Comparison of ENCODE assay signal across 8 mouse cellular contexts in the genomic region with DNA sequence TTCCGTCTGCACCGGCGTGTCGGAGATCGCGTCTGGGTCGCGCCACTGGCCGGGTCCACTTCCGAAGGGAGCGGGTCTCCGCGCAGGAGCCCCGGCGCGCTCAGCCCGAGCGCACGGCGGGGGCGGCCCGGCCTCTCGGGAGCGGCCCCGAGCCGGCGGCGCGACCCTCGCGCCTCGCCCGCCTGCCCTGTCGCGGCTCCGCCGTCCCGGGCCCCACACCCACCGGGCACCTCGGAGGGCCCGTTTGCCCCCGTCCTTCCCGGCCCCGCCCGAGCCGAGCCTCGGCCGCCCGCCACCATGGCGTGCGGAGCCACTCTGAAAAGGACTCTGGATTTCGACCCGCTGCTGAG. TPM values are rescaled to one million over a fixed set of nuclear protein-coding genes. Genes with fewer than 3 reads are reported as not detected.
DNase-seq lines count a peak whose midpoint lies in the region; ATAC-seq lines count a peak whose summit lies in the region.

A gene (plus strand): TSS at position 190 of the 350 bp plus-strand sequence.

- H3K4me3 ChIP-seq in heart, embryonic 14.5 days (ENCODE audit: control insufficient read depth in 1 of 2, insufficient read depth in 1 of 2, low read depth in 1 of 2, low read length in 2 of 2) = peak within 1 kb of the TSS; percentile 96 to 100
- H3K4me3 ChIP-seq in midbrain, embryonic 14.5 days (replicated peaks; ENCODE audit: low read depth, low read length) = peak within 1 kb of the TSS; percentile 98

- no peak for DNase-seq in adrenal gland, adult 18-20 months (ENCODE audit: low spot score in 2 of 2)
- DNase-seq in adrenal gland, adult (ENCODE audit: inconsistent age in 2 of 2, low spot score in 1 of 2) = no peak
- no peak for DNase-seq in thymus, postnatal 0 days (ENCODE audit: low spot score)
- DNase-seq in thymus, postnatal 14 days = no peak
- peak in 1 of 2 experiments; percentile 15 for DNase-seq in left cerebral cortex, postnatal 14 days (ENCODE audit: low spot score in 2 of 2)
- DNase-seq in midbrain, embryonic 14.5 days = no peak
- DNase-seq in thymus, postnatal 10 days (ENCODE audit: low spot score in 2 of 2) = no peak

- H3K9ac ChIP-seq in heart, embryonic 14.5 days (ENCODE audit: low read length) = peak within 1 kb of the TSS; percentile 97
- peak within 1 kb of the TSS; percentile 96 for H3K9ac ChIP-seq in midbrain, embryonic 14.5 days (replicated peaks; ENCODE audit: low read length)

- H3K9me3 ChIP-seq in heart, embryonic 14.5 days (ENCODE audit: control insufficient read depth, low read length) = no peaks in the 10 kb centered on the region
- no peaks in the 10 kb centered on the region for H3K9me3 ChIP-seq in midbrain, embryonic 14.5 days (ENCODE audit: control insufficient read depth, low read length)

- peaks cover 3 to 28% of the 10 kb centered on the region in 2 experiments; a peak in 3 of 4 replicates for H3K4me1 ChIP-seq in heart, embryonic 14.5 days (ENCODE audit: control insufficient read depth in 2 of 2, insufficient read depth in 2 of 2, low read length in 2 of 2)
- H3K4me1 ChIP-seq in midbrain, embryonic 14.5 days (ENCODE audit: control insufficient read depth, insufficient read depth, low read length) = peaks cover 29% of the 10 kb centered on the region

- intact Hi-C loops in left cerebral cortex, postnatal 14 days (cut with DNase I) = loop anchor here (5.0 kb wide), 1 partner anchor 623 kb away; no protein-coding TSS in a partner anchor

- WGBS in heart, embryonic 14.5 days = under 1% methylated on average over 52 of the region's 53 CpGs
- under 1% methylated on average over 53 of the region's 53 CpGs for WGBS in midbrain, embryonic 14.5 days

- 0 out of 2 replicates have a peak, but pooled peaks cover 4% of the 10 kb centered on the region for H3K36me3 ChIP-seq in heart, embryonic 14.5 days (ENCODE audit: control insufficient read depth, insufficient read depth, low read length)
- 0 out of 2 replicates have a peak, but pooled peaks cover 1% of the 10 kb centered on the region for H3K36me3 ChIP-seq in midbrain, embryonic 14.5 days (ENCODE audit: control insufficient read depth, insufficient read depth, low read length)

- peak within 1 kb of the TSS; percentile 81 for H3K4me2 ChIP-seq in heart, embryonic 14.5 days (ENCODE audit: low read length)
- peak within 1 kb of the TSS; percentile 83 for H3K4me2 ChIP-seq in midbrain, embryonic 14.5 days (ENCODE audit: low read length)

- ATAC-seq in heart, embryonic 14.5 days (ENCODE audit: insufficient number of reproducible peaks, insufficient read depth, low FRiP score, low read depth) = peak; percentile 52
- ATAC-seq in midbrain, embryonic 14.5 days (ENCODE audit: low FRiP score, low TSS enrichment) = peak; percentile 86

- H3K27ac ChIP-seq in heart, embryonic 14.5 days (replicated peaks in 1 of 2; ENCODE audit: control insufficient read depth in 1 of 2, insufficient read depth in 1 of 2, low read depth in 2 of 2, low read length in 2 of 2) = peak within 1 kb of the TSS; percentile 96 to 99
- peak within 1 kb of the TSS; percentile 94 for H3K27ac ChIP-seq in midbrain, embryonic 14.5 days (replicated peaks; ENCODE audit: low read depth, low read length)

- H3K27me3 ChIP-seq in heart, embryonic 14.5 days (ENCODE audit: control insufficient read depth, insufficient read depth, low read length) = no peaks in the 10 kb centered on the region
- H3K27me3 ChIP-seq in midbrain, embryonic 14.5 days (ENCODE audit: control insufficient read depth, insufficient read depth, low read length) = no peaks in the 10 kb centered on the region

RNA-seq across cellular contexts. Expression of the gene that starts here (rescaled TPM):
- total RNA-seq in adrenal gland, adult 18-20 months (2021) = 10 to 100 TPM; 67.5 to 76.6 TPM
- 53.5 and 67.2 TPM in 2 replicates for polyA plus RNA-seq in thymus, postnatal 0 days (2015; fragmentation: Nextera tagmentation; extraction: Ambion mirVana)
- polyA plus RNA-seq in heart, embryonic 14.5 days (2014; fragmentation: Nextera tagmentation; extraction: Ambion mirVana) = 44.6 and 45.1 TPM in 2 replicates
- total RNA-seq in left cerebral cortex, postnatal 14 days (2021) = 100 to 1,000 TPM; 105 to 106 TPM
- 86.8 and 102 TPM in 2 replicates for polyA plus RNA-seq in midbrain, embryonic 14.5 days (2014; fragmentation: Nextera tagmentation; extraction: Ambion mirVana)
